Mouse (Mus musculus): ENCODE measurements around the gene Thsd4.
A peak's percentile ranks its signal among the peaks of the same experiment; 100 is the strongest.

The Thsd4 gene

DNA sequence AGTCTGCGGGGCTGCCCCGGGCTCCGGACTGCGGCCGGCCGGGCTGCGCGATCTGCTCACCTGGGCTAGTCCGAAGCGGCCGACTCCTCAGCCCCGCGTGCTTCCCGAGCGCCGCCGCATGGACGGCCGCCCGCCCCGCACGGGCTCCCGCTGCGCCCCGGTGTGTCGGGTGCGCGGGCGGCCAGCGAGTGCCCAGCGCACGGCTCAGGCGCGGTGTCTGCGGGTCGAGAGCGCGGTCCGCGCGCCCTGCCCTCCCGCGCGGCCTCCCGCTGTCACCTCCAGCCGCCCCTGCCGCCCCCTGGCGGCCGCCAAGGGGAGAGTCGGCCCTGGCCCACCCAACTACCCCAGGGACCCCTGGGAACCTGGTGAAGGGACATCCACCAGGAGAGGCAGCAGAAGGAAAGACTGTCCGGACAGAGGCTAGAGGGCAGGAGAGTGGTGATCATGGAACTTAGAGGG, at the start of gene Thsd4:
Gene Thsd4, minus strand, starts transcription at position 241 of the 459 bp plus-strand sequence.
- DNase-seq (ENCODE audit: low spot score), result peak; percentile 81

DNA sequence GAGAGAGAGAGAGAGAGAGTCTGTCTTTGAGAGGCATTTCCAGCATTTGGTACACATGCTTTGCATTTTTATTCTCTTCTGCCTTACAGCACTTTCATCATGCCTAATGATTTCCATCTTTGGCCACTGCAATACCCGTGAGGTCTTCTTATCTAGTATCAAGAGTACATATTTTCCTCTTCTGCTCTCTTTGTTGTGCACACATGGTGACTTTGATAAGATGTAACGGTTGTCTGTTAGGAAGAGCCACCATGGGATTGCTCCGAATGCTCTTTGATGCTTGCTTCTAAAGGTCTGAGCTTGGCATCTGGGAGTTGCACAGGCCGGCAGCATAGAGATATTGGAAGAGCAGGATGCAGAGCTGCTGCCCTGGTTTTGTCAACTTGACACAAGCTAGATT, 49.2 kb upstream of the Thsd4 start:
- DNase-seq (ENCODE audit: low spot score), result no peak

- DNase-seq (ENCODE audit: low spot score), result no peak
These were observed 47.5 kb upstream of the Thsd4 start for GRCm38 (mm10) chr9:60569366-60569765.

DNA sequence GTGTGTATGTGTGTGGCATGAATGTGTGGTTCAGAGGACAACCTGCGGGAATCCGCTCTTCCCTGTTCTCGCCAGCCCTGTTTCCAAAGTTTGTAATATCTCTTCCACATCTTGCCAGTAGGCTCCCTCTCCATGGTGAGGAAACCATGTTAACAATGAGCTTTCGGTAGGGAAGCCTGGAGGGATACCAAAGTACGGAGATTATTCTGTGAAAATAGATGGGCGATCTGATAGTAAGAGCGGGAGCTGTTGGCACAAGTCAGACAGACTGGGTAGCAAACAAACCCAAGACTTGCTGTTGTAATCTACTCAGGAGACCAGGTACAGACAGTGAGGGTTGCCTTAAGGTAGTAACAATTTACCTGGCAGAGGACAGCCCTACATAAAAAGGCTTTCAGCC, 42.0 kb upstream of the Thsd4 start:
- no peak for DNase-seq (ENCODE audit: low spot score)

DNA sequence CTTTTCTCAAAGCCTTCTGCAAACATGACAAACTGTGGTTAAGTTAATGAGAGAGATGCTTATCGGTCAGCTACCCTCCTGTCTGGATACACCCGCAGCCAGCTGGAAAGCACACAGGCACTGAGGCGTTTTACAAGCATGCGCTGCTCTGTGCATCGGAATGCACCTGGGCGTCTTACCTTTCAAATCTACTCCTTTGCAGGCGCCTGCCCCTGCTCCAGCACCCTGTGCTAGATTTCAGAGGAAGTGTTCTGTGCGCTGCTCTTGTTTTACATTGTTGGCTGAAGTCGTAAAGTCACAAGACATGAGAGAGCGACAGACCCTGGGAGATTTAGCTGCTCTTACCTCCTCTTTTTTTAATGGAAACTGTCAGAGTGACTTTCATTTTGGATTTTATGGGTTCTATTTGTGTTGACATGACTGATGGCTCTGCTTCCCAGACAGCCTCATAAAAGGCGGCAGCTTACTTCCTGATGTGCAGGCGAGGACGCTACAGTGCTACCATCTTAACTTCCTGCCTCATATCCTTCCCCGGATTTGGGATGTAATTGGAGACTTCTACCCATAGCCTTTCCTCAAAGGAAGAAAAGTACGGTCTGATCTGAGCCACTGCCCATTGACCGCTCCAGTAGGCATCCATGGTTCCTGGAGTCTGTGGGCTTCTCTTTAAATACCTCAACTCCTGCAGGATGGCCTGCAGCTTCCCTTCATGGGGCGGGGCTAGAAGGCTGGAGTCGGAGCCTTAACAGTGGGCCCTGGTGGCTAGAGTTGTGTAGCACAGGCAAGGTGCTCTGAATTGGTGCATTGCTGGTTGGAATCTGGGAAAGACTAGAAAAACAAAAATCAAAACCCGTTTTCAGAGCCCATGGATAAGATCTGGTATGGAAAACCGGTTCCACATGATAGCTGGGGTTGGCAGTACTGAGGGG, 40.9 kb upstream of the Thsd4 start:
- peak; percentile 48 for DNase-seq (ENCODE audit: low spot score)

DNA sequence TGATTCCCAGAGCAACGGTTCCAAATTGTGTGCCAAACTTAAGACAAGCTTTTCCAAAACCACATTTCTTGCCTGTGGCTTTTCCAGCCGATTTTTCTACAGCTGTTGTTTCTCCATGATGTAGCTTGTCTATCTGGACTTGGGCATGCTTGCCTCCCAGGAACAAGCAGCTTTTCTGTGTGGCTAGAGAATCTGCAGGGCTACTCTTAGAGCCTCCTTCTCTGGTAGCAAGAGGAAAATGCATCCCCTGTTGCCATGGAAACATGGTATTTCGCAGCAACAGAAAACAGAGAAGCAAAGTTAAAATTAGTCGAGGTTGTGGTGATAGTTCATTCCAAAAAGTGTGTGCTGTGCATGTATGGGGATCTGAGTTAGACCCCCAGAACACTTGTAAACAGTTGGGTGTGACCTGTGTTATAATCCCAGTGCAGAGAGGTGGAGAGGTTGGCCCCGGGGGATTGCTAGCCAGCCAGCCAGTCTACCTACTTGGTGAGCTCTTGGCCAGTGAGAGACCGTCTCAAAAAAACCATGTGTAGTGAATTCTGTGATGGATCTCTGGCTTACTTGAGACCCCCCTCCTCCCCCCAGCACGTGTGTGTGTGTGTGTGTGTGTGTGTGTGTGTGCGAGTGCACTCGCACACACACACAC, 39.9 kb upstream of the Thsd4 start:
- no peak for DNase-seq (ENCODE audit: low spot score)

DNA sequence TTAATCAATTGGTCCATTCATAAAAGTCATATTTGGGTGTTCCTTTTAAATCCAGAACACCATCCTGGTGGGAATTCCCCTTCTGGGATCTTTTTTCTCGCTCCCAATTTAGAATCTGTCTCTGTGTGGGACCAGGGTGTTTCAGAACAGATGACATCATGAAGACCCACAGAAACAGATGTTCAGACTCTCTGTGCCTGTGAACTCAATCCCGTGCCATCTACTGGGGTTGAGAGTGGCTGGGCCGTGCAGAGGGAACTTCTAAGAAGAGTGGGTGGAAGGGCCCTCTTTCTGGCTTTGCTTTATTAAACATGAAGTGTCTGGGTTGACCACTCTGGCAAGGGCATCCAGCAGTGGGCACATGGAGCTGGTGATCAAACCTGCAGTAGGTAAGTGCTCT, 36.7 kb upstream of the Thsd4 start:
- no peak for DNase-seq (ENCODE audit: low spot score)

- DNase-seq (ENCODE audit: low spot score), result no peak
These were observed 29.4 kb upstream of the Thsd4 start for GRCm38 (mm10) chr9:60551238-60551637.

DNA sequence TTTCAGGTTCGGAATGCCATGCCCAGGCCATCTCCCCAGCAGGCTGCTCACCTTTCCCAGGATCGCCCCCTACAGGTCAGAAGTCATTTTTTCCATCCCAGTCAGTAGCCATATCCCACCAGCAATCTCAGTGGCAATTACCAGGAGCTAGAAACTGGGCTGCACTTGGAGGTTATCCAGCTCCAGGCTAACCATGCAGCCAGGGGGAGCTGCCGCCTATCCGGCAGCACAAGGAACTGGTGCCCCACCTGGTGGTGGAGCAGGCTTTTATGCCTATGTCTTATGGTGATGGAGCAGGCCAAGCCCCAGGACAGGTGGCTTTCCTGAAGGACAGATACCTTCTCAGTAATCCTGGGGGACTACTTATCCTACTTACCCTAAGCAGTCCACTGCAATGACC, 26.3 kb upstream of the Thsd4 start:
- DNase-seq (ENCODE audit: low spot score), result peak; percentile 66

GRCm38 (mm10) chr9:60546169-60546568, 24.3 kb upstream of the Thsd4 start:
- no peak for DNase-seq (ENCODE audit: low spot score)

DNA sequence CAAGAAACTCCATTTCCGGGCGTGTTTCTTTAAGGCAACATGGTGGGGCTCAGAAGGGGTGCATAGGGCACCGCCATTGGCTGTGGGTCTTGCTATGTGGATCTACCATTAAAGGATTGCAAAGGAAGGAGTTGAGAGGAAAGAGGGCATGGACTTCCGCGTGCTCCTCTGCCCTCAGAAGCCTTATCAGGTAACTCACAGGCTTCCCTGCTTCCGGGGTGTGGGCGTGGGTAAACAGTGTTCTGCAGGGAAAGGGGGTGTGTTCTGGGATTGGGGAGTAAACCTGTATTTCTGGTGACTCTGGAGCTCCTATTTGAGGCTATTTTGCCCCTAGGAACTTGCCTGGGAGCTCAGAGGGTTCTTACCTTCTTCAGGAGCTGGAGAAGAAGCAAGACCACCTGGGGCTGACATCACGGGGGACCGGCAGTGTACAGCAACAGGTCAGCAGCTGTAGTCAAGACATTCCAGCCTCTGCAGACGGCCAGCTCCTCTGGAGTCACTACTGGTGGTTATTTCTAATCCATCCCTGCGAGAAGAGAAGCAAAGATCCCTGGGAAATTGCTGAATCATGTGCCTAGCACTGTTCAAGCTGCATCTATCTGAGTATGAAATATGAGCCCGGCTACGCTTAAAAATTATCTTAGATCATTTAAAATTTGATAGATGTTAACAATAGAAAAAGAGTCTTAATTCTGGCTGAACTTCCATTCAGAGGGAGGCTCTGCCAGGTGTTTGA, 23.7 kb upstream of the Thsd4 start:
- no peak for DNase-seq (ENCODE audit: low spot score)

- no peak for DNase-seq (ENCODE audit: low spot score)
These were observed 21.7 kb upstream of the Thsd4 start for GRCm38 (mm10) chr9:60543422-60544015.

- no peak for DNase-seq (ENCODE audit: low spot score)
These were observed 8.5 kb upstream of the Thsd4 start for GRCm38 (mm10) chr9:60530310-60530709.

DNA sequence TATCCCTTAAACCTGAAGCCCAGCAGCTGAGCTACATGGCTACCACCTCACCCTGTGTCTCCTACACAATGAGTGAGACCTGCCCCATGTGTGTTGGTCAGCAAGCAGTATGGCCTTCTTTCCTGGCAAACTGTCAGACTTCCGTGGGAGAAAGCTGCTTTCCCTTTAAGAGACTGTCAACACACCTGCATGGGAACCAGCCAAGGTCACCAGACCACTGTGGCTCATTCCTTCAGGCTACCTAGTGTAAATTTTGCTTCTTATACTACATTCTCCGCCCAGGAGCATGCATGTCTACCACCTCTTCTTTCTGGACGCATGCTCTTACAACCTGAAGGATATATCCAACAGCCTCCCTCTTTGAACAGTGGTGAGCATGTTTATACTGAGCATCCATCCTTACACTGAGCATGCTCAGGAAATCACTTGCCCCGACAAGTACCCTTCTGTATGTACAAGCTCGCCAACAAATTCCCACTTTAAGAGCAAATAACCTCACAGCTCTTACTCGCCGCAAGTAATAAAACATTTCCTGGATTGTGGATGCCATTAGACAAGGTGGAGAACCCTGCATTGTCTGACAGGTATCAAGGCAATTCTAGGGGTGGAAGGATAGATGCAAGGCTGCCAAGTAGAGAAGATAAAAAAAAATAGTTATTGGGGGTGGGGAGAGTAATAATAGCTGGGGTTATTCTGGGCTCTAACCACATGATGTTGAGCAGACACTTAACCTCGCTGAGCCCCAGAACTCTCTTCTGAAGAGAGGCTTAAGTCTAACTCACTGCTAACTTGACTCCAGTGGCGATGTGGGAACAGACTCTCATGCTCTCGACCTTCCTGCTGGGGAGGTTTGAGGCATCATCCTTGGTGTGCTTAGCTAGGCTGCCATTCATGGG, 7.8 kb upstream of the Thsd4 start:
- DNase-seq (ENCODE audit: low spot score), result no peak

- no peak for DNase-seq (ENCODE audit: low spot score)
These were observed 6.4 kb upstream of the Thsd4 start for GRCm38 (mm10) chr9:60528269-60528668.

- no peak for DNase-seq (ENCODE audit: low spot score)
These were observed 6.0 kb upstream of the Thsd4 start for GRCm38 (mm10) chr9:60527836-60528235.

DNA sequence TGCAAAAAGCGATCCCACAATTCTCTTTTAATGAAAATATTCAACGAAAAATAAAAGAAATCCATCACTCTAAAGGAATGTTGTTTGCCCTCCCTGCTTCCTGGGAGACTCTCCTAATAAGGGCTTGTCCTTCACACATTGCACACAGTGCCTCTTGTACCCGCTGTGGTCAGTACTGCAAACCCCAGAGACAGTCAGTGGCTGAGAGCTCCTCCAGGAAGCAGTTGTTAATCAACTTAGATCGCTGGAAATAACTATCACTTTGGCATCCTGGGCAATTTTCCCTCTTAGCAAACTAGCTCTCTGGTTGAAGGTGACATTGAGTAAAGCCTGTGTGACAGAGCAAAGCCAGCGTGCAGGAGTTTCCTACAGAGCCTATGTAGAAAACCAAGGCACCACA, 5.2 kb upstream of the Thsd4 start:
- no peak for DNase-seq (ENCODE audit: low spot score)

GRCm38 (mm10) chr9:60526195-60526594, 4.3 kb upstream of the Thsd4 start:
- no peak for DNase-seq (ENCODE audit: low spot score)

- DNase-seq (ENCODE audit: low spot score), result no peak
These were observed 703 bp downstream of the Thsd4 start for GRCm38 (mm10) chr9:60521143-60521542.

DNA sequence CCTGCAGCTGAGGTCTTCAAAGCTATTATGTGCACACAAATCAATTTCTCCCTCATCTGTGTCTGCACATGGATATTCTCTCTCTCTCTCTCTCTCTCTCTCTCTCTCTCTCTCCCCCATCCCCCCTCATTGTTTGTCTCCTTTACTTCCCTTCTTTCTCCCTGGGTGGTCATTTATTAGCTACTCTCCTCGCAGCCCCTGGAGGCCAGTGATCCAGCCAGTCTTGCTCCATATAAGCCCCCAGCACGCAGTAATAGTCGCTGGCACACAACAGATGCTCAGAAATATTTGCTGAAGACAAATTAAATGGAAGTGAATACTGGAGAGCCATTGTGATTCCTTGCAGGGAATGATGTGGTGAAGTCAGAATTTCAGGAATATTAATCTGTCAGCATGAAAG, 2.2 kb downstream of the Thsd4 start:
- no peak for DNase-seq (ENCODE audit: low spot score)

- DNase-seq (ENCODE audit: low spot score), result no peak
These were observed 3.6 kb downstream of the Thsd4 start for GRCm38 (mm10) chr9:60518216-60518615.

Measured in testis, postnatal 10 days (tissue).